Comparison of ENCODE assay signal across 32 mouse cellular contexts in the genomic region with DNA sequence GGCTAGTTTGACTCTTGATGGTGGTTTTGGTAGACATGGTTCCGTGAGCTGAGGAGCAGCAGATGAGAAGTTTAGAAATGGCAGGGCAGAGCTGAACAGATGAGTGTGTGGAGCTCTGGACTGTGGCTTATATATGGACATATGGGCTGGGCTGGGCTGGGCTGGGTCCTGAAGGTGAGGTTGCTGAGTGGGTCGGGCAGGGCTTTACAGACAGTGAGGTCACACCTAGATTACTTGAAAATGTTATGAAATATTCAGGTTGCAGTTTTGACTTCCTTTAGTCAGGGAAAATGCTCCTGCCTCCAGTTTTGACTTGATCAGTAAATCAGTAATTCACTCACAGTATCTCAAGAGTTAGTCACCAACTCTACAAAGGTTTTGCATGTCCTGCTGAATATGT. TPM values are rescaled to one million over a fixed set of nuclear protein-coding genes. Genes with fewer than 3 reads are reported as not detected.
"Had no signal": no experiment of that assay in that cellular context is flagged by ENCODE, and none has a peak within 500 bp of the region (broad histone marks: within the 10 kb centered on the region; RNA-seq: fewer than 3 reads in every experiment).

A gene (minus strand): TSS at position 101 of the 400 bp plus-strand sequence.

- ATAC-seq: forebrain, embryonic 13.5 days; forebrain, embryonic 14.5 days; forebrain, embryonic 15.5 days; forebrain, embryonic 16.5 days; forebrain, postnatal 0 days had no signal

- H3K27me3 ChIP-seq: embryonic facial prominence, embryonic 12.5 days; embryonic facial prominence, embryonic 13.5 days; embryonic facial prominence, embryonic 15.5 days; forebrain, embryonic 12.5 days; forebrain, embryonic 13.5 days; forebrain, embryonic 15.5 days had no signal

- H3K9ac ChIP-seq: embryonic facial prominence, embryonic 12.5 days; embryonic facial prominence, embryonic 13.5 days; embryonic facial prominence, embryonic 15.5 days; forebrain, embryonic 12.5 days; forebrain, embryonic 13.5 days; forebrain, embryonic 15.5 days; forebrain, postnatal 0 days had no signal

- H3K4me3 ChIP-seq: embryonic facial prominence, embryonic 10.5 days; embryonic facial prominence, embryonic 12.5 days; embryonic facial prominence, embryonic 13.5 days; embryonic facial prominence, embryonic 15.5 days; erythroblast, embryonic 14.5 days; forebrain, embryonic 10.5 days; forebrain, embryonic 12.5 days; forebrain, embryonic 13.5 days; forebrain, embryonic 15.5 days; gastrocnemius, adult 2 months; heart, adult 2 months had no signal

- H3K4me2 ChIP-seq: embryonic facial prominence, embryonic 12.5 days; embryonic facial prominence, embryonic 13.5 days; embryonic facial prominence, embryonic 15.5 days; forebrain, embryonic 12.5 days; forebrain, embryonic 13.5 days; forebrain, embryonic 15.5 days had no signal

- H3K4me1 ChIP-seq: embryonic facial prominence, embryonic 10.5 days; embryonic facial prominence, embryonic 12.5 days; embryonic facial prominence, embryonic 13.5 days; embryonic facial prominence, embryonic 15.5 days; forebrain, embryonic 10.5 days; forebrain, embryonic 12.5 days; forebrain, embryonic 13.5 days; forebrain, embryonic 15.5 days had no signal

- H3K9me3 ChIP-seq: embryonic facial prominence, embryonic 10.5 days; embryonic facial prominence, embryonic 12.5 days; embryonic facial prominence, embryonic 13.5 days; embryonic facial prominence, embryonic 15.5 days; forebrain, embryonic 10.5 days; forebrain, embryonic 12.5 days; forebrain, embryonic 13.5 days; forebrain, embryonic 15.5 days had no signal

- H3K36me3 ChIP-seq: embryonic facial prominence, embryonic 10.5 days; embryonic facial prominence, embryonic 12.5 days; embryonic facial prominence, embryonic 13.5 days; embryonic facial prominence, embryonic 15.5 days; forebrain, embryonic 10.5 days; forebrain, embryonic 12.5 days; forebrain, embryonic 15.5 days had no signal

- DNase-seq: cerebellum, adult 8-10 months; cerebellum, adult 9-10 months; cerebellum, adult 9-11 months; cerebellum, postnatal 10 days; cerebellum, postnatal 14 days; cerebellum, postnatal 25 days; cerebellum, postnatal 36 days; embryo, embryonic 11 days; forebrain, postnatal 0 days; gastrocnemius, adult 2 months; gastrocnemius, postnatal 10 days; gastrocnemius, postnatal 14 days; gastrocnemius, postnatal 25 days; gastrocnemius, postnatal 36 days; heart, adult 18-20 months; heart, adult 2 months had no signal

- H3K27ac ChIP-seq: embryonic facial prominence, embryonic 10.5 days; embryonic facial prominence, embryonic 12.5 days; embryonic facial prominence, embryonic 13.5 days; embryonic facial prominence, embryonic 15.5 days; forebrain, embryonic 10.5 days; forebrain, embryonic 12.5 days; forebrain, embryonic 13.5 days; forebrain, embryonic 15.5 days; gastrocnemius, adult 2 months; heart, adult 2 months had no signal

RNA-seq across cellular contexts. Expression of the gene that starts here (rescaled TPM):
- polyA plus RNA-seq: cortical plate, adult 2 months; embryonic facial prominence, embryonic 10.5 days; embryonic facial prominence, embryonic 11.5 days; embryonic facial prominence, embryonic 12.5 days; erythroblast, embryonic 14.5 days; forebrain, embryonic 10.5 days; forebrain, embryonic 11.5 days; forebrain, embryonic 12.5 days; forebrain, embryonic 13.5 days; forebrain, embryonic 14.5 days; forebrain, embryonic 15.5 days; forebrain, embryonic 16.5 days; forebrain, postnatal 0 days; frontal cortex, adult 2 months; gonadal fat pad, adult 2 months had no signal
